Mouse (Mus musculus): ENCODE measurements around the gene G430095P16Rik. TPM values are rescaled to one million over a fixed set of nuclear protein-coding genes. Genes with fewer than 3 reads are reported as not detected.

Gene G430095P16Rik
- 13.1 TPM for total RNA-seq (2023)

GRCm38 (mm10) chr8:84722850-84723570 lies at the start of gene G430095P16Rik:
TSS of gene G430095P16Rik (plus strand) at chr8:84723007.

GRCm38 (mm10) chr8:84686191-84687002 lies 36.4 kb upstream of the G430095P16Rik start, which contains the start of gene Trmt1:
TSS of gene Trmt1 (plus strand) at chr8:84686307.

GRCm38 (mm10) chr8:84687705-84688100 lies 35.1 kb upstream of the G430095P16Rik start, which contains the start of gene Nacc1:
TSS of gene Nacc1 (minus strand) at chr8:84687862.

GRCm38 (mm10) chr8:84700941-84701911 lies 21.6 kb upstream of the G430095P16Rik start, which contains the start of gene Lyl1:
TSS of gene Lyl1 (plus strand) at chr8:84701457.

Other genes starting within 250 kb of the G430095P16Rik start
- 269 TPM for gene Ier2, start 60.2 kb upstream of the G430095P16Rik start, total RNA-seq (2023)
- 150 TPM for gene Trmt1, start 36.7 kb upstream of the G430095P16Rik start, total RNA-seq (2023)
- 42.9 TPM for gene Nacc1, start 35.1 kb upstream of the G430095P16Rik start, total RNA-seq (2023)
- gene Lyl1, start 21.6 kb upstream of the G430095P16Rik start, total RNA-seq (2023), result 3.7 TPM
- gene Nfix, start 77.3 kb downstream of the G430095P16Rik start, total RNA-seq (2023), result 11.4 TPM
- gene Dand5, start 99.8 kb downstream of the G430095P16Rik start, total RNA-seq (2023), result 4.1 TPM
- 16.4 TPM for gene Gadd45gip1, start 108.5 kb downstream of the G430095P16Rik start, total RNA-seq (2023)
- 61.8 TPM for gene Rad23a, start 117.7 kb downstream of the G430095P16Rik start, total RNA-seq (2023)
- gene Calr, start 123.9 kb downstream of the G430095P16Rik start, total RNA-seq (2023), result 437 TPM
- gene Farsa, start 134.0 kb downstream of the G430095P16Rik start, total RNA-seq (2023), result 69.8 TPM
- 5.5 TPM for gene Syce2, start 149.1 kb downstream of the G430095P16Rik start, total RNA-seq (2023)
- gene Gcdh, start 170.9 kb downstream of the G430095P16Rik start, total RNA-seq (2023), result 23.6 TPM
- not detected for gene Klf1, start 178.9 kb downstream of the G430095P16Rik start, total RNA-seq (2023)
- 13.4 TPM for gene Dnase2a, start 185.6 kb downstream of the G430095P16Rik start, total RNA-seq (2023)
- 0.41 TPM for gene Mast1, start 214.4 kb downstream of the G430095P16Rik start, total RNA-seq (2023)
- not detected for gene Rtbdn, start 224.0 kb downstream of the G430095P16Rik start, total RNA-seq (2023)
- not detected for gene Gm49661, start 246.4 kb downstream of the G430095P16Rik start, total RNA-seq (2023)
- 60.2 TPM for gene Prdx2, start 246.6 kb downstream of the G430095P16Rik start, total RNA-seq (2023)
- 43.4 TPM for gene Rnaseh2a, start 246.8 kb downstream of the G430095P16Rik start, total RNA-seq (2023)

Data from CD4-positive naive resting alpha-beta T cell, adult 57 days (primary cell).